Mouse (Mus musculus) small intestine, adult 2 months (tissue): Measurements from ENCODE around the gene Lpar4. TPM values are rescaled to one million over a fixed set of nuclear protein-coding genes. Genes with fewer than 3 reads are reported as not detected.

Source experiments
- H3K27ac ChIP-seq: fragments of 200-500 bp; 2 replicates; pipeline ENCODE4 v1.5.1; 2012; ENCODE audit warnings: low read depth, low read length, control low read depth, inconsistent platforms; ENCODE audit not compliant: insufficient read depth
- H3K27me3 ChIP-seq: fragments of 200-500 bp; 2 replicates; pipeline ENCODE4 v1.6.1; 2012; ENCODE audit warnings: mild to moderate bottlenecking, moderate library complexity, low read length, inconsistent platforms; ENCODE audit not compliant: control insufficient read depth, insufficient read depth
- H3K36me3 ChIP-seq: fragments of 200-500 bp; 2 replicates; pipeline ENCODE4 v1.6.1; 2012; ENCODE audit warnings: mild to moderate bottlenecking, low read length, control low read depth, inconsistent platforms; ENCODE audit not compliant: control insufficient read depth, insufficient read depth
- H3K4me1 ChIP-seq: fragments of 200-500 bp; 2 replicates; pipeline ENCODE4 v1.6.1; 2012; ENCODE audit warnings: low read length, inconsistent platforms, mixed read lengths; ENCODE audit not compliant: control insufficient read depth, insufficient read depth, insufficient read length
- H3K4me3 ChIP-seq: fragments of 200-500 bp; 2 replicates; pipeline ENCODE4 v1.5.1; 2012; ENCODE audit warnings: low read depth, mild to moderate bottlenecking, control low read depth, inconsistent platforms, low read length, moderate library complexity
- CTCF ChIP-seq: fragments of 200-500 bp; IDR thresholded peaks from 2 replicates; pipeline ENCODE4 v1.5.1; 2012; ENCODE audit warnings: low read depth, mild to moderate bottlenecking, control low read depth, inconsistent platforms, low read length, moderate library complexity, mixed read lengths; ENCODE audit not compliant: insufficient replicate concordance, insufficient read length; ENCODE audit errors: extremely low read depth
- POLR2A ChIP-seq: fragments of 200-500 bp; IDR thresholded peaks from 2 replicates; pipeline ENCODE4 v1.6.1; 2012; ENCODE audit warnings: low read depth, mild to moderate bottlenecking, control low read depth, inconsistent platforms, low read length, moderate library complexity
- WGBS: fragments of 180-500 bp; shearing (Covaris S2); methylation state at CpG from one replicate; pipeline ENCODE4 v1.1.7; 2018; 5-methylcytosine and 5-hydroxymethylcytosine counted together
- polyA plus RNA-seq: library from polyadenylated mRNA; depleted of rRNA; stranded (reverse); fragments of >200 nt; gene quantifications from 2 replicates; pipeline ENCODE4 v1.2.3, GENCODE M21; 2012; rRNA removed

Lpar4 gene
- polyA plus RNA-seq, 1 experiment: not detected

- TF ChIP-seq POLR2A: no peak
- TF ChIP-seq CTCF: no peak
- Histone ChIP-seq H3K27ac (no peak overlapping the region), H3K36me3 (no peaks in the 10 kb centered on the region), H3K4me3 (no peak overlapping the region), H3K27me3 (no peaks in the 10 kb centered on the region), H3K4me1 (no peaks in the 10 kb centered on the region)
- 74% methylated on average over 3 of the region's 3 CpGs for WGBS
Measured at GRCm38 (mm10) chrX:106939326-106939725, 18.9 kb downstream of the Lpar4 start.

- H3K27me3 ChIP-seq: no peaks in the 10 kb centered on the region
- no peaks in the 10 kb centered on the region for H3K4me1 ChIP-seq
- H3K36me3 ChIP-seq: no peaks in the 10 kb centered on the region
- 82% methylated on average over 1 of the region's 1 CpGs for WGBS
- H3K4me3 ChIP-seq: no peak overlapping the region
- no peak overlapping the region for H3K27ac ChIP-seq
- TF ChIP-seq CTCF (no peak), POLR2A (no peak)
Measured at GRCm38 (mm10) chrX:106950558-106950957, 30.1 kb downstream of the Lpar4 start.

GRCm38 (mm10) chrX:106951016-106951415 is 30.6 kb downstream of the Lpar4 start:
- Histone ChIP-seq H3K27ac (no peak overlapping the region), H3K4me3 (no peak overlapping the region)
- WGBS: 17% methylated on average over 2 of the region's 2 CpGs

GRCm38 (mm10) chrX:106953840-106954239 is 33.4 kb downstream of the Lpar4 start:
- H3K27ac ChIP-seq: no peak overlapping the region
- H3K4me1 ChIP-seq: no peaks in the 10 kb centered on the region
- no peaks in the 10 kb centered on the region for H3K36me3 ChIP-seq
- no peaks in the 10 kb centered on the region for H3K27me3 ChIP-seq
- WGBS: 58% methylated on average over 1 of the region's 1 CpGs
- TF ChIP-seq POLR2A (no peak), CTCF (no peak)
- no peak overlapping the region for H3K4me3 ChIP-seq

More at GRCm38 (mm10) chrX:106951016-106951415, 30.6 kb downstream of the Lpar4 start:
- H3K36me3 ChIP-seq: no peaks in the 10 kb centered on the region
- TF ChIP-seq CTCF (no peak), POLR2A (no peak)
- no peaks in the 10 kb centered on the region for H3K27me3 ChIP-seq
- no peaks in the 10 kb centered on the region for H3K4me1 ChIP-seq

GRCm38 (mm10) chrX:106962233-106962632 is 41.8 kb downstream of the Lpar4 start:
- WGBS: 39% methylated on average over 2 of the region's 2 CpGs

GRCm38 (mm10) chrX:106964326-106964725 is 43.9 kb downstream of the Lpar4 start:
- H3K27me3 ChIP-seq: no peaks in the 10 kb centered on the region
- no peaks in the 10 kb centered on the region for H3K36me3 ChIP-seq
- TF ChIP-seq POLR2A (no peak), CTCF (no peak)
- no peak overlapping the region for H3K27ac ChIP-seq
- WGBS: 54% methylated on average over 2 of the region's 2 CpGs
- H3K4me3 ChIP-seq: no peak overlapping the region
- H3K4me1 ChIP-seq: no peaks in the 10 kb centered on the region

More at GRCm38 (mm10) chrX:106962233-106962632, 41.8 kb downstream of the Lpar4 start:
- Histone ChIP-seq H3K27me3 (no peaks in the 10 kb centered on the region), H3K36me3 (no peaks in the 10 kb centered on the region), H3K4me3 (no peak overlapping the region), H3K27ac (no peak overlapping the region), H3K4me1 (no peaks in the 10 kb centered on the region)
- no peak for TF ChIP-seq POLR2A
- TF ChIP-seq CTCF: no peak

Other genes with a start within 250 kb of the Lpar4 start
- 0.39 TPM in 1 of 2 replicates, not detected in the other for gene Rtl3, start 80.0 kb upstream of the Lpar4 start, polyA plus RNA-seq
- 0.52 and 0.56 TPM in 2 replicates for gene P2ry10, start 167.9 kb downstream of the Lpar4 start, polyA plus RNA-seq
- 0.13 and 0.32 TPM in 2 replicates for gene P2ry10b, start 228.3 kb downstream of the Lpar4 start, polyA plus RNA-seq